Mouse (Mus musculus): ENCODE measurements at regions not wholly inside any gene's neighbourhood (a gene's known extent, or its start where the extent isn't known, plus 50 kb on each side); places are given as distances from the start of the nearest gene placed in this dataset. TPM values are rescaled to one million over a fixed set of nuclear protein-coding genes. Genes with fewer than 3 reads are reported as not detected.

Small RNA genes in the stretch of these regions (microRNA-seq; reads per million reads assigned to microRNA genes)
- not detected for gene Gm23304

Data from liver, embryonic 13.5 days (tissue).